Mouse (Mus musculus): ENCODE results near the gene Rnf115.

Rnf115 gene

DNA sequence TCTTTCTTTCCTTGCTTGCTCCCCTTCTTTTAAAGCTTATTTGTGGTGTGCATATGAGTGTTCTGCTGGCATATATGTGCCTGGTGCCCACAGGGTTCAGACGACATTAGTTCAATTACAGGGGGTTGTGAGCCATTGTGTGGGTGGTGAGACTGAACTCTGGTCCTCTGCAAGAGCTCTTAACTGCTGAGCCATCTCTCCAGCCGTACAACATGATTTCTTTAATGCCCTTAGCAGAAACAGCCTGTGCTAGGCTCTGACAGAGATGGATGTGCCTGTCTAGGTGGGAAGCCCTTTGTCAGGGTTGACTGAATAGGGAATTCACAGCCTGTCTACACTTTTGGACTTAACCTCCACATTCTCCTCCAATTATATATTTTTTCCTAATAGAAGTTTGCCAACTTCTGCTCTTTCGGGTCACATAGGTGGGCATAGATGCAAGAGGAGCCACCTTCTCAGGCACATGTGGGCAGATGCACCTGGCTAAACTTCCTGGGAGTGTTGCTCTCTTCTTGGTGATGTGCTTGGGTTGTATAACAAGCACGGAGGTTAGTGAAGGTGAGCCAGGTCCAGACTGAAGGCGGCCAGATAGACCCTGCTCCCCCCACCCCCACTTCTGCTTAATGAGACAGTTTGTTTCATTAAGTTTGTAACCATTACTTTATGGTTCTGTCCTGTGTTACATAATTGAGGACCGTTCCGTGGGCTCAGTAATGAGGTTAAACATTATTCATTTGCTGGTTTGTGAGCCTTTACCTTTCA lies 107.3 kb downstream of the Rnf115 start:
- in situ Hi-C loops (cut with MboI, MseI): no loop called here

DNA sequence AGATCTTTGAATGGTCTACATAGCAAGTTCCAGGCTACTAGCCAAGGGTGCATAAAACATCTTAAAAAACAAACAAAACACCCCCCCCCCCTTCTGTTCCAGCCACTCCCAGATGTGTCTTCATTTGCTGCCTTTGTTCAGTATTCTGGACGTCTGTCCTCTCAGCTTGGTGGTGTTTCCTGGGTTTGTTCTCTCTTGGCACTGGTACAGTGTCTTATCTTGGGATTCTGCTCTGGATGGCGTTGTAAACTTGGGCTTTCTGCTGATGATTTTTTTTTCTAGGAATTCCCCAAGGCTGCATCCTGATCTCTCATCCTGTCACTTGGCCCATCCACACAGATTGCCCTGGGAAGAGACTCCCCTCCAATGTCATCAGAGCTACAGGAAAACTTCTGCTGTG lies 109.0 kb downstream of the Rnf115 start:
- in situ Hi-C loops (cut with MboI, MseI): no loop called here

DNA sequence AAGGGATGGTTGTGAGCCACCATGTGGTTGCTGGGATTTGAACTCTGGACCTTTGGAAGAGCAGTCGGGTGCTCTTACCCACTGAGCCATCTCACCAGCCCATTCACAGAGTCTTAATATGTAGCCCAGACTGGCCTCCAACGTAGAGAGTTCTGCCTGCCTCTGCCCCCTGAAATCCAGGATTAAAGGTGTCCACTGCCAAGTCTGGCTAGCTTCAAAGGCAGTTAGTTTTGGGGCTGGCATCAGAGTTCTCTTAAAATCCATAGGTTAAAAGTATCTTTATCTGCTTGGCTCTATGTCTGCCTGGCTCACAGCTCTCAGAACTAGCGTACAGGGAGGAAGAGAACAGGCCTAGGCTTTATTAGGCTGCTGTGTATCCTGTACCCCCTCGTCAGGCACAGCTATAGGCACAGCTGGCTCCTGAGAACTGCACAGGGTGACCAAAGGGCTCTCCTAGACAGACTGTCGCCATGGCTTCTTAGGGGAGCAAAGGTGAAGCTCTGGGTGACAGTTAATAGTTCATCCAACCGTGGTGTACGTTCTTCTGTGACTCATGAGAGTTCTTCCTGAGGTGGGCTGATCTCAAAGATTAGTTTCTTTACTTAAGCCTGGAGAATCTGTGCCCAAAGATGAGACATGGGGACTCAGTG lies 111.7 kb downstream of the Rnf115 start:
- in situ Hi-C loops (cut with MboI, MseI): no loop called here

Data from regulatory T cell (primary cell).